Mouse (Mus musculus): ENCODE measurements at regions not wholly inside any gene's neighbourhood (a gene's known extent, or its start where the extent isn't known, plus 50 kb on each side); places are given as distances from the start of the nearest gene placed in this dataset.

DNA sequence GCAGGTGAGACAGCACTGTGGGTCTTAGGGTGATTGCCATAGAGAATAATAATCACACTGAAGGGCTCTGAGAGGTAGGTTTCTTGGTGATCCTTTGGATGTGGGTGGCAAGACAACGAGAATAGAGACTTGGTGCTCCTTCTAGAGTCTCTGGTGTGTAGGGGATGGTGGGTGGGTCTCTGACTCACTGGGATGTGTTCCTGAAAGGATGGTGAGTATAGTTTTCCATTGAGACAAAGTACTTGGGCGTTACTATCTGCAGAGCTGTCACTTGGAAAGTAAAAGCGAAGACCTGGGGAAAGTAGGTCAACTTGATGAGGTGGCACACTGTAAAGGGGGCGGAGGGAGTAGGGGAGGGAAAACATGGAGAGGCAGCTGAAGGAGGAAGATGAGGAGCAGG is 191.3 kb downstream of the Gm11011 start:
- TF ChIP-seq EP300 (optimal IDR thresholded peaks at IDR 0.05) (no peak), CTCF (IDR thresholded peaks at IDR 0.05; ENCODE audit: low read depth) (no peak)

Measured in stomach, postnatal 0 days (tissue).